Mouse (Mus musculus) limb, embryonic 13.5 days (tissue): Measurements from ENCODE around the gene Fam173b. TPM values are rescaled to one million over a fixed set of nuclear protein-coding genes. Genes with fewer than 3 reads are reported as not detected.
"Not testable (repeated sequence)": the region's sequence is repeated elsewhere in the genome, so short reads cannot be mapped to it uniquely, and the experiment has no call there.

Experiments
- ATAC-seq: fragments of 200-750 bp; cut with Nextera tagmentation; 2 replicates; pipeline ENCODE4 v1.8.0; 2017; ENCODE audit warnings: low read depth, moderate number of reproducible peaks, moderate TSS enrichment; ENCODE audit not compliant: low FRiP score
- H3K27ac ChIP-seq: fragments of 300-500 bp; sonication (generic); 2 replicates; pipeline ENCODE4 v1.5.1; 2015; ENCODE audit warnings: inconsistent platforms, mild to moderate bottlenecking, moderate library complexity
- H3K27me3 ChIP-seq: fragments of 300-500 bp; sonication (generic); 2 replicates; pipeline ENCODE4 v1.6.1; 2015; ENCODE audit warnings: mild to moderate bottlenecking, inconsistent platforms
- H3K36me3 ChIP-seq: fragments of 300-500 bp; sonication (generic); 2 replicates; pipeline ENCODE4 v1.6.1; 2015; ENCODE audit warnings: inconsistent platforms, mild to moderate bottlenecking, moderate library complexity
- H3K4me1 ChIP-seq: fragments of 300-500 bp; sonication (generic); 2 replicates; pipeline ENCODE4 v1.6.1; 2015; ENCODE audit warnings: inconsistent platforms
- H3K4me2 ChIP-seq: fragments of 300-500 bp; sonication (generic); replicated peaks from 2 replicates; pipeline ENCODE4 v1.6.1; 2015; ENCODE audit warnings: inconsistent platforms, mild to moderate bottlenecking, moderate library complexity
- H3K4me3 ChIP-seq: fragments of 300-500 bp; sonication (generic); 2 replicates; pipeline ENCODE4 v1.5.1; 2015; ENCODE audit warnings: moderate library complexity, mild to moderate bottlenecking, inconsistent platforms
- H3K9ac ChIP-seq: fragments of 300-500 bp; sonication (generic); 2 replicates; pipeline ENCODE4 v1.6.1; 2015; ENCODE audit warnings: mild to moderate bottlenecking, inconsistent platforms
- H3K9me3 ChIP-seq: fragments of 300-500 bp; sonication (generic); 2 replicates; pipeline ENCODE4 v1.6.1; 2016; ENCODE audit warnings: inconsistent platforms
- WGBS: fragments of 180-500 bp; shearing (Covaris S2); methylation state at CpG from one replicate; pipeline ENCODE4 v1.1.7; 2015; 5-methylcytosine and 5-hydroxymethylcytosine counted together
- polyA plus RNA-seq: library from polyadenylated mRNA; unstranded; fragments of >200 nt; fragmentation: Nextera tagmentation; extraction: Ambion mirVana; gene quantifications from 2 replicates; pipeline ENCODE4 v1.2.1, GENCODE M21; 2015

Fam173b gene
- polyA plus RNA-seq, 1 experiment from 2014 or later: 11.4 TPM

DNA sequence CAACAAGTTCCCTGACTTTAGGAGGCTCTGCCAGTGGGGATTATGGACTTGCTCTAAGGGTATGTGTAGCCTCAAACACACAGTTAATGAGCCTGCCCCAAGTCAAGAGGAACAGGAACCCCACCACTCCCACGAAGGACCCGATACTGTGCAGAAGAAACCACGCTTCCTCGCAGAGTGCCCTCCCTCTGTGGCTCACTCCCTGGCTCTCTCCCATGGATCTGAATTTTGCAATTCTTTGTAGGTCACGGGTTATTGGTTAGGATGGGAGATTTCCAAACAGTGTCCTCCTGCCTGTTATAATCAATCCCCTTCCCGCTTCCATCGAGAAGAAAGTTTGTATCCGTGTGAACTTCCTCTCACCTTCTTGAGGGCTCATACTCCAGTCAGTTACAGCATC lies 30.7 kb upstream of the Fam173b start:
- ATAC-seq: no peak
- no peaks in the 10 kb centered on the region for H3K36me3 ChIP-seq
- no peaks in the 10 kb centered on the region for H3K9me3 ChIP-seq
- no peaks in the 10 kb centered on the region for H3K27me3 ChIP-seq
- no peak overlapping the region for H3K4me2 ChIP-seq
- 90% methylated on average over 8 of the region's 8 CpGs for WGBS
- H3K9ac ChIP-seq: no peak overlapping the region
- peaks cover 28% of the 10 kb centered on the region for H3K4me1 ChIP-seq
- H3K27ac ChIP-seq: no peak overlapping the region
- no peak overlapping the region for H3K4me3 ChIP-seq

DNA sequence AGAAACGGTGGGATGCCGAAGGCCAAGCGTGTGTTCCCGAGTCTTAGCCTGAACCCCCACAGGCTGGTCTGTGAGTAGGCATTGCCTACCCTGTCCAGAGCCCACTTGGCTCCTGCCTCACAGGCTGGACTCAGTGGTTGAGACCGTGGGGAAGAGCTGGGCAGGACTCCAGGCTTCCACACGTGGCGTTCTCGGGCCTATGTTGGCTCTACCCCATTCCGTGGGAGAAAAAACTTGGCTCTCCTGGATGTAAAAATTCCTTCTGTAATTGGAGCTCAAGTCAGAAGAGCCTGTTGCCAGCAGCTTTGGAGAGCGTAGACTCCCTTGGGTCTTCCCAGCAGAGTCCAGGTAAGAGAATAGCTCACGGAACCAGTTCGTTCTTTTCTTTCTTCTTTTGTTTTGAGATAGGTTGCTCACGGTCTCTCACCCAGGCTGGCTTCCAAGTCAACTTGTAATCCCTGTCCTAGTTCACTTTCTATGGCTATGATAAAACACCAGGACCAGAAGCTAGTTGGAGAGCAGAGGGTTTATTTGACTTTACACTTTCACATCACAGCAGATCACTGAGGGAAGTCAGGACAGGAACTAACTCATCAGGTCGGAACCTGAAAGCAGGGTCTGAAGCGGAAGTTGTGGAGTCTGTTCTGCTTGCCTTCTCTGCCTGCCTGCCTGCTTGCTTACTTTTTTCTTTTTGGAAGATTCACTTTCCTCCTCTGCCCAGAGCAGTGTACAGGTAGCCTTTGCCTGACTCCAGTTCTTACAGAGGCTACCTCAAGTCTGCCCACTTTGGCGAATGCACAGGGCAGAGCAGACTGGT lies 29.5 kb upstream of the Fam173b start:
- ATAC-seq: peak; percentile 76
- WGBS: 67% methylated on average over 16 of the region's 16 CpGs
- Histone ChIP-seq H3K36me3 (no peaks in the 10 kb centered on the region), H3K4me2 (no peak overlapping the region), H3K27ac (peak overlapping the region; percentile 23; the same call in 1 of the 2 replicates), H3K4me3 (no peak overlapping the region), H3K4me1 (peaks cover 28% of the 10 kb centered on the region), H3K9ac (no peak overlapping the region), H3K27me3 (no peaks in the 10 kb centered on the region), H3K9me3 (no peaks in the 10 kb centered on the region)

DNA sequence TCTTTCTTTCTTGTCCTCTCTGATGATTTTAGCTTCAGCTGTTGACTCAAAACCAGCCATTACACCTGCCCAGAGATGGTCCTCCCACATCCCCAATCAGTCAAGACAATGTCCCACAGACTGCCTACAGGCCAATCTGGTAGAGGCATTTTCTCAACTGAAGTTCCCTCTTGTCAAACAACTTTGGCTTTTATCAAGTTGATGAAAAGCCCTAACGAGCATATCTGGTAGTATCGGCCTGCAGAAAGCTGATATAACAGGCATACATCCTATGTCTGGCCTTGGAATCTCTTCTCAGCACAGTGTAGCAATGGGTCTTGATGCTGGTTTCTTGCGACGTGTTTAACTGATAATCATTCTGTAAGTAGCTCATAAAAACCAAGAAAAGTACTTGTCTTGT lies 28.4 kb upstream of the Fam173b start:
- no peak overlapping the region for H3K4me3 ChIP-seq
- H3K4me1 ChIP-seq: peaks cover 26% of the 10 kb centered on the region
- H3K4me2 ChIP-seq: no peak overlapping the region
- H3K27ac ChIP-seq: no peak overlapping the region
- 81% methylated on average over 4 of the region's 4 CpGs for WGBS
- no peak overlapping the region for H3K9ac ChIP-seq
- no peaks in the 10 kb centered on the region for H3K36me3 ChIP-seq
- no peaks in the 10 kb centered on the region for H3K27me3 ChIP-seq
- no peaks in the 10 kb centered on the region for H3K9me3 ChIP-seq
- ATAC-seq: no peak

DNA sequence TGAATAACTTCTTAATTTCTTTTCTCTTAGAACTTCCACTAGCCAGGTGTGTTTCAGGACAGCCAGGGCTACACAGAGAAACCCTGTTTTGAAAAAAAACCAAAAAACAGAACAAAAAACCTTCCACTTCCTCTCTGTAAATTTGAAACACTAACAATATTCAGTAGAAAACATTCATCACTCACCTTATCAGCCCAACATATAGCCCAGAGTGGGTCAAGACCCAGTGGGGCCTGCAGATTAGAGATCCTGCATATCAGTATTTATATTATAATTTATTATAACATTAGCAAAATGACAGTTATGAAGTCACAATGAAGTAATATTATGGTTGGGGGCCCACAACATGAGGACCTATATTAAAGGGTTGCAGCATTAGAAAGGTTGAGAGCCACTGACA lies 28.0 kb upstream of the Fam173b start:
- Histone ChIP-seq H3K27ac (no peak overlapping the region), H3K4me2 (no peak overlapping the region), H3K9ac (no peak overlapping the region), H3K9me3 (no peaks in the 10 kb centered on the region), H3K36me3 (no peaks in the 10 kb centered on the region), H3K4me1 (peaks cover 22% of the 10 kb centered on the region), H3K27me3 (no peaks in the 10 kb centered on the region), H3K4me3 (no peak overlapping the region)
- no peak for ATAC-seq

DNA sequence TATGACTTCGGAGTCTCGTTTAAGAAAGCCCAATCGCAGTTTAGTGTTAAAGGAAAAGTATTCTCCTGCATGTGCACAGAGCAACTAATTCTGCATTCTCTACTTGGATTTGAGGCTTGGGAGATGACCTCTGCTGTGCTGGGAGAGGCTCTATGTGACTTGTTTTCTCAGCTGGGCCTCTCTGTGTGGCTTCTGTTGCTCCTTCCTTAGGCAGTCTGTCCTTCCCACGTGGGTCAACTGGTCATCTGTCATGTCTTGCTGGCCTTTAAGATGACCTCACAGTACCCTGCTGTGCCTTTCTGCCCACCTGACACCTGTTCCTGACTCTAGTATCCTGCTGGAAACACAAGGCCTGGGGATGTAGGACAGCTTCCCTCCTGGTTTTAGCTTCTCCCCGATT lies 25.6 kb upstream of the Fam173b start:
- Histone ChIP-seq H3K27me3 (no peaks in the 10 kb centered on the region), H3K4me2 (no peak overlapping the region), H3K4me1 (peaks cover 15% of the 10 kb centered on the region), H3K27ac (no peak overlapping the region), H3K9ac (no peak overlapping the region), H3K4me3 (no peak overlapping the region), H3K9me3 (no peaks in the 10 kb centered on the region), H3K36me3 (no peaks in the 10 kb centered on the region)
- no peak for ATAC-seq
- WGBS: 72% methylated on average over 5 of the region's 5 CpGs

DNA sequence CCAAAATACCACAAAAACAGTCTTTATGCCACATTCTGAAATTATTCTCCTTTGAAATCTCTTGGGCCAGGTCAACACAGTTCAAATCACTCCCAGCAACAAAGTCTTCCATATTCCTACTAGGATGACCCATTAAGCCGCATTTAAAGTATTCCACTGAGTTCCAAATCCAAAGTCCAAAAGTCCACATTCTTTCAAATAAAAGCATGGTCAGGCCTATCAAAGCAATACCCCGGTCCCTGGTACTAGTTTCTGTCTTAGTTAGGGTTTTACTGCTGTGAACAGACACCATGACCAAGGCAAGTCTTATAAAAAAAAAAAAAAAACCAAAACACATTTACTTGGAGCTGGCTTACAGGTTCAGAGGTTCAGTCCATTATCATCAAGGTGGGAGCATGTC lies 20.6 kb upstream of the Fam173b start:
- WGBS: 89% methylated on average over 2 of the region's 2 CpGs
- not testable (repeated sequence) for ATAC-seq

DNA sequence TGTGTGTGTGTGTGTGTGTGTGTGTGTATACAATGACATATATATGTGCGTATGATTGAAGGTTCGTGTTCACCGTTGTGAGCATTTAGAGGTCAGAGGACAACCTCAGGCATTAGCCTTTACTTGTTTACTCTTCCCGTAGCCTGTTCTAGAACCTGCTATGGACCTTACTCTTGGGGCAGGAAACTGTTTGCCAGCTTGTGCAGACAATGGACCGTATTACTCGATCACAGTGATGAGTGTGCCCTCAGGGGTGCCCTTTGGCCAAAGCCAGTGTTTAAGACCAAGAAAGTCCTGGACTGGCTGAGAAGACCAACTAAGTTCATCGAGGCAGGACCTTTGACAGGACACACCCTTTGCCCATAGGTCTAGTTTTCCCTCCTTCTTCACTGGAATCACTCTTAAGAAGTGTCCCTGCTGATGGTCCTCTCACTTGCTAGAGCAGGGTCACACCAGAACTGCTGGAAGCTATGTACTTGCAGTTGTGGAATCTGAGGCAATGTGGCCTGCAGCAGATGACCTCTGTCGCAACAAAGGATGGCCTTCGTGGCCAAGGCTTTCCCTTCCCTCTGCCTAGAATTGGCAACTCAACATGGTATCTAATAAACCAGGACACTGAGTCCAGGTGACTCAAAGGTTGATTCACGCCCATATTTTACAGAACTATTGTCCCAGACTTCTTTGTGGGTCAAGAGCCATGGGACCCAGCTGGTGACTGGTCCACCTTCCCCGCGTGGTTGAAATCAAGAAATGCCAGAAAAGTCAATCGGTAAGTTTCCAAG lies 18.2 kb upstream of the Fam173b start:
- Histone ChIP-seq H3K4me1 (no peaks in the 10 kb centered on the region), H3K4me3 (no peak overlapping the region), H3K36me3 (peaks cover under 1% of the 10 kb centered on the region; the same call in 1 of the 2 replicates), H3K9me3 (no peaks in the 10 kb centered on the region), H3K27me3 (no peaks in the 10 kb centered on the region), H3K9ac (no peak overlapping the region), H3K4me2 (no peak overlapping the region), H3K27ac (no peak overlapping the region)
- no peak for ATAC-seq
- 89% methylated on average over 13 of the region's 13 CpGs for WGBS

More for the DNA sequence above, 20.6 kb upstream of the Fam173b start:
- H3K36me3 ChIP-seq, H3K4me3 ChIP-seq, H3K9me3 ChIP-seq, H3K4me2 ChIP-seq, H3K27ac ChIP-seq, H3K9ac ChIP-seq, H3K27me3 ChIP-seq, H3K4me1 ChIP-seq: not testable (repeated sequence)

DNA sequence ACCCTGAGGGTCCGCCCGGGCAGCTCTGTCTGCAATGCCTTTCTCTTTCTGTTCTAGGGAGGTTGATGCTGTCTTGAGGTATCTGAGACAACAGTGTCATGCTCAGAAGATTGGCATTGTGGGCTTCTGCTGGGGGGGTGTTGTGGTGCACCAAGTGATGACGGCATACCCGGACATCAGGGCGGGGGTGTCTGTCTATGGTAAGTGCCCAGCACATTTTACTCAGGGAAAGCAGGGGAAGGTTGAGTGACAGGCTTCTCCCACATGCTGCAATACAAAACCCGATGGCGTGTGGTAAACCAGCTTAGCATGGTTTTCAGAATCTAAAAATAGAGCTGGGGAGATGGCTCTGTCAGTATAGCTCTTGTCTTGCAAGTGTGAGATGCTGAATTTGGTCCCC lies 16.4 kb upstream of the Fam173b start:
- ATAC-seq: no peak
- Histone ChIP-seq H3K27me3 (no peaks in the 10 kb centered on the region), H3K4me2 (no peak overlapping the region), H3K4me3 (no peak overlapping the region), H3K27ac (no peak overlapping the region), H3K9ac (no peak overlapping the region), H3K36me3 (peaks cover 18% of the 10 kb centered on the region), H3K9me3 (no peaks in the 10 kb centered on the region), H3K4me1 (no peaks in the 10 kb centered on the region)
- WGBS: 89% methylated on average over 7 of the region's 7 CpGs

DNA sequence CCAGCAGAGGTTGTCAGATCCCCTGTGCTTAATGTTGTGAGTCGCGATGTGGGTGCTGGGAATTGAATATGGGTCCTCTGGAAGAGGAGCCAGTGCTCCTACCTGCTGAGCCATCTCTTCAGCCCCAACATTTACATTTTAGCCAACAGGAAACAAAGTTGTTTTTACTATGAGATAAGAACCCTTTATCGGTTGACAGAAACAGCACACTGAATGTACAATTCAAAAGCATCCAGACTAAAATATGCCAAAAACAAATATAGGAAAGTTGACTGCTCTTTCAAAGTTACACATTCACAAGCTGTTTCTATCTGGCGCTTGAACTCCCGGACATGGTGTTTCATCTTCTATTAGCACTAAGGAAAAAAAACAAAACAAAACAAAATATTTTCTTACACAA lies 15.6 kb upstream of the Fam173b start:
- Histone ChIP-seq H3K36me3 (peaks cover 26% of the 10 kb centered on the region), H3K9ac (no peak overlapping the region), H3K27ac (no peak overlapping the region), H3K4me3 (no peak overlapping the region), H3K4me2 (no peak overlapping the region), H3K9me3 (no peaks in the 10 kb centered on the region), H3K27me3 (no peaks in the 10 kb centered on the region), H3K4me1 (no peaks in the 10 kb centered on the region)
- 86% methylated on average over 5 of the region's 5 CpGs for WGBS
- no peak for ATAC-seq

DNA sequence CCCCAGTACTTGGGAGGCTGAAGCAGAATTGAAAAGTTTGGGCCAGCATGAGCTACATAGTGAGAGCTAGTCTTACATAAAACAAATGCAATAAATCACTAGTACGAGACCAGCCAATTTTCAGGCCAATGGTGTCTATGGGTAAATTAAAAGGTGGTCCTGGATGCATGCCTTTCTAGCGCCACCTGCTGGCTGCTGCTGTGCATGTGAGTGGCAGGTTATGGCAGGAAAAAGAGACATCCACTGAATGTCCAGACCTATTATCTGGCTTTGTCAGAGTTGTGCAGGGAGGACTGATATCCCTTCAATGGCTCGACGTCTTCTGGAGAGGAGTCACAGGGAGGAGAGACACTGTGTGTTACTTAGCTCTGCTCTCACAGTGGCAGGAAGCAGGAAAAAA lies 15.1 kb upstream of the Fam173b start:
- no peaks in the 10 kb centered on the region for H3K27me3 ChIP-seq
- ATAC-seq: peak; percentile 62; the same call in 1 of the 2 replicates
- 9% methylated on average over 4 of the region's 4 CpGs for WGBS
- H3K9ac ChIP-seq: no peak overlapping the region
- peaks cover 31% of the 10 kb centered on the region for H3K36me3 ChIP-seq
- H3K27ac ChIP-seq: no peak overlapping the region
- H3K4me1 ChIP-seq: no peaks in the 10 kb centered on the region
- no peak overlapping the region for H3K4me2 ChIP-seq
- no peak overlapping the region for H3K4me3 ChIP-seq
- no peaks in the 10 kb centered on the region for H3K9me3 ChIP-seq

DNA sequence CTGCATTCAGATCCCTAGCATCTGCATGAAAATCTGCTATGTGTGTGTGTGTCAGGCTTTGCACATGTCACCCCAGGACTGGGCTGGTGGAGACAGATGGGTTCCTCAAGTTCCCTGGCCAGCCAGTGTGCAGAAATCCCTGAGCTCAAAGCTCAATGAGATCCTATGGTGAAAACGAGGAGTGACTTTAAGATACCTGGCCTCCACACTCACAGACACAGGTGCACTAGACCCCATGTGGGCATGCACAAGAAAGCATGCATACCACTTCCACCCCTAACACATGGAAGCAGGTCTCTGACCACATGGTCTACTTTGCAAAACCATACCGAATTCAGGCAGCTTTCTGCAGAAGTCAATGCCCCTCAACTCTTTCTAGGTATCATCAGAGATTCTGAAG lies 13.9 kb upstream of the Fam173b start:
- no peak for ATAC-seq
- Histone ChIP-seq H3K4me1 (no peaks in the 10 kb centered on the region), H3K27me3 (no peaks in the 10 kb centered on the region), H3K9ac (no peak overlapping the region), H3K4me2 (no peak overlapping the region), H3K4me3 (no peak overlapping the region), H3K9me3 (no peaks in the 10 kb centered on the region), H3K27ac (no peak overlapping the region), H3K36me3 (peaks cover 44% of the 10 kb centered on the region)
- 62% methylated on average over 2 of the region's 2 CpGs for WGBS

DNA sequence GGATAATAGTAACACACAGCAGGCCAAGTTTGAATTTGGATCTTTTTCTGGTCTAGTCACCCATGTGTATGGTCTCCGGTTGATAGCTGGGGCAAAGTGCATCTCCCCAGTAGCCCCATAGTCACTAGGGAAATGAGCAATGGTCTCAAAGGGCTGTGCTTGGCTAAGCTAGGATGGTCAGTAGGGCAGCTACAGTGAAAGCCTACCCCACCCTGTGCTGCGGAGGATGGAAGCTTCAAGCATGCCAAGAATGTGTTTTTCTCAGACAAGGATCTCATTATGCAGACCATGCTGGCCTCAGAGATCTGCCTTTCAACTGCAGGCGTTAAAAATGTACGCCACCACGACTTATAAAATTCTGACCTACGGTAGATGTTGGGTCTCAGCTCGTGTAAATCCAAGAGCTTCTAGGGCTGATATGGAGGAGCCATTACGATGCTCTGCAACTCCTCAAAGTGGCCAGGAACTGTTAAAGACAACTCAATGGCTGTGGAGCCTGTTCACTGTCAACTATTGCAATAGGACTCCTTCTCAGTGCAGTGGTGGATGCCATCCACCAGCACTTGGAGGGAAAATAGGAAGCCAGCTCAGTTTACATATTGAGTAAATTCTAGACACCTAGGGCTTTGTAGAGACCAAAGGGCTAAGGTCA lies 12.5 kb upstream of the Fam173b start:
- H3K27me3 ChIP-seq: no peaks in the 10 kb centered on the region
- 55% methylated on average over 8 of the region's 8 CpGs for WGBS
- H3K36me3 ChIP-seq: peaks cover 57% of the 10 kb centered on the region
- no peak overlapping the region for H3K4me3 ChIP-seq
- no peaks in the 10 kb centered on the region for H3K9me3 ChIP-seq
- H3K4me2 ChIP-seq: no peak overlapping the region
- H3K9ac ChIP-seq: no peak overlapping the region
- no peak overlapping the region for H3K27ac ChIP-seq
- ATAC-seq: 0 out of 2 replicates have a peak, but pooled peaks have one; percentile 46
- H3K4me1 ChIP-seq: no peaks in the 10 kb centered on the region
